Mouse (Mus musculus): ENCODE measurements around the gene Vps51. TPM values are rescaled to one million over a fixed set of nuclear protein-coding genes. Genes with fewer than 3 reads are reported as not detected.

Vps51 gene
- polyA plus RNA-seq, 1 experiment from 2014 or later, result 50.7 TPM

DNA sequence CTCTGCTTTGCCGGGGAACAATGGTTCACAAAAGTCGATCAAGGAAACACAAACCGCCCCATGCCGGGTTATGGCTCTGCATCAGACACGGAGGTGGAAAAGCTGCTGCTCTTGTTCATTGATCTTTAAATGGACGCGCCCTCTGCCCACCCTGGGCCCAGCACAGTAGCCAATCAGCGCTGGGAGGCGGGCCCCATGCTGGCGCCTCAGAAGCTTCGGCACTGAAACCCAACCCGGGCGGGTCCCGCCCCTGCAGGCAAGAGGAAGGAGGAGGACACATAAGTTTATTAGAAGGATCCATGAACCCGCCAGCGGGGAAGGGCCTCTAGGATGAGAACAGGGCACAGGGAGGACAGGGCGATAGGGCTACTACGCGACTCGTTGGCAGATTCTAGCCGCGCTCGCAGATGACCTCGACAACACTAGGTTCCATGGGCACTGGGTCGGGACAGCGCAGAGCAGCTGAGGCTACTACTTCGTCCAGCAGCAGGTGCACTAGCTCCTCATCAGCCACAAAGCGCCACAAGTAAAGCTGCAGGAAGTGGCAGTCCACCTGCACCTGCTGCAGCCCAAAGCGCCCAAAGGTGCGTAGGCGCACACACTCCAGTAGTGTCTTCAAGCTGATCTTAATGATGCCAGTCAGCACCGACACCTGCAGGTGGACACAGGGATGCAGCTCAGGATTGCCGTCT lies 9.2 kb downstream of the Vps51 start, which contains the start of gene Tm7sf2:
Tm7sf2 (minus strand) TSS at position 650 of the 692 bp plus-strand sequence.
- Histone ChIP-seq H3K4me3 (ENCODE audit: low read length) (peak within 1 kb of the TSS; percentile 54), H3K4me2 (ENCODE audit: low read depth, low read length) (peak within 1 kb of the TSS; percentile 95), H3K27ac (ENCODE audit: low read length) (peak within 1 kb of the TSS; percentile 38), H3K27me3 (ENCODE audit: control insufficient read depth, insufficient read depth, low read length) (no peaks in the 10 kb centered on the region), H3K36me3 (ENCODE audit: control insufficient read depth, insufficient read depth) (peaks cover 24% of the 10 kb centered on the region), H3K9ac (ENCODE audit: low read length) (peak within 1 kb of the TSS; percentile 73), H3K9me3 (replicated peaks; ENCODE audit: control insufficient read depth, low read length) (no peaks in the 10 kb centered on the region), H3K4me1 (ENCODE audit: control insufficient read depth, insufficient read depth, low read length) (peaks cover 16% of the 10 kb centered on the region)
- 9% methylated on average over 33 of the region's 33 CpGs for WGBS
- peak; percentile 92 for ATAC-seq (replicated peaks; ENCODE audit: extremely low read depth, insufficient read depth, low FRiP score)

DNA sequence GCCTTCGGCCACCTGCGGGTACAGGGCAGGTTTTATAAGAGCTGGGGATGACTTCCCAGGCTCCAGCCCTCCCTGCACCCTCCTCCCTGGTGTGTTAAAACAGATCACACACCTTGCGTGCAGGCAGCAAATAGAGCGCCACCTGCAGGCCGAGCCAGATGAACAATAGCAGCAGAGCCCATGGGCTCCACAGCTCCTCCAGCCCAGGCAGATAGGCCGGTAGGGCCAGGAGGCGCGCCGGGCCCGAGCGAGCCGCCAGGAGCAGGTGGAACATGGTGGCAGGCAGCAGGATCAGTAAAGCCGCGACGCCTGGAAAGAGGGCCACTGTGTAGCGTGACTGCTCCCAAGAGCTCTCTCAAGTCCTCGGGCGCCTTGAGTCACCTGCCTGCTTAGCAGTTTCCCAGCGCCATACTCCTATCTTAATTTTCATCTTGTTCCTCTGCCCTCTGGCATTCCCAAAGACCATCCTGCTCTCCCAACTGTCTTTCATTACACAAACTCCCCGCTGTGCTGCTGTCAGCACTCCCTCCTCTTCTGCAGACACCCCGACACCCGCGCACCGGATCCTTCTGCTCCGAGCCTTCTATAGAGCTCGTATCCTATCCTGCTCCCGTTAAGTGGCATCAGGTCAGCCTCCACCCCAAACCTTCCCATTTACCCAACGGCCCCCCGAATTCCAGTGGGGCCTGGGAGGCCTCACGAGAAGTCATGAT lies 9.9 kb downstream of the Vps51 start:
- peak; percentile 33 for ATAC-seq (replicated peaks; ENCODE audit: extremely low read depth, insufficient read depth, low FRiP score)
- WGBS, result under 1% methylated on average over 30 of the region's 30 CpGs
- H3K4me2 ChIP-seq (ENCODE audit: low read depth, low read length), result peak overlapping the region; percentile 95

DNA sequence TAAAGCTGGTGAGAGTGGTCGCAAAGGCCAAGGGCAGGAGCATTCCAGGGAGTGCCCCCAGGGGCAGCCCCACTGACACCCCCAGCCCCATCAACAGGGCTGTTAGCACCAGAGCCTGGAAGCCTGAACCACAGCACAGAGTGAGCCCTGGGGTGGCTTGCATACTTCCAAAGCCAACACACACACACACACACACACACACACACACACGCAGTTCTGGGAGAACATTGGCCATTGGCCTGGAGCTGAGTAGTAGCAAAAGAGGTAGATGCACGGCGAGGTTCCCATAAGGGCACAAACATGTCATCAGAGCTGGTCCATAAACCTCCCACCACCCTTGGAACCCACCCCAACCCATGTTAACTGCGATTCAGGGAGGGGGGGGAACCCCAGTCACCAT lies 10.5 kb downstream of the Vps51 start:
- H3K27ac ChIP-seq (ENCODE audit: low read length), result no peak overlapping the region
- peak overlapping the region; percentile 73 for H3K9ac ChIP-seq (ENCODE audit: low read length)
- peak overlapping the region; percentile 95 for H3K4me2 ChIP-seq (ENCODE audit: low read depth, low read length)
- H3K4me3 ChIP-seq (ENCODE audit: low read length), result peak overlapping the region; percentile 54
- H3K27me3 ChIP-seq (ENCODE audit: control insufficient read depth, insufficient read depth, low read length), result no peaks in the 10 kb centered on the region
- H3K36me3 ChIP-seq (ENCODE audit: control insufficient read depth, insufficient read depth), result peaks cover 21% of the 10 kb centered on the region
- ATAC-seq (replicated peaks; ENCODE audit: extremely low read depth, insufficient read depth, low FRiP score), result no peak
- peaks cover 25% of the 10 kb centered on the region for H3K4me1 ChIP-seq (ENCODE audit: control insufficient read depth, insufficient read depth, low read length)
- 24% methylated on average over 5 of the region's 5 CpGs for WGBS
- H3K9me3 ChIP-seq (replicated peaks; ENCODE audit: control insufficient read depth, low read length), result no peaks in the 10 kb centered on the region

More for the DNA sequence above, 9.9 kb downstream of the Vps51 start:
- no peaks in the 10 kb centered on the region for H3K9me3 ChIP-seq (replicated peaks; ENCODE audit: control insufficient read depth, low read length)
- peak overlapping the region; percentile 73 for H3K9ac ChIP-seq (ENCODE audit: low read length)
- peak overlapping the region; percentile 21 for H3K27ac ChIP-seq (ENCODE audit: low read length)
- H3K27me3 ChIP-seq (ENCODE audit: control insufficient read depth, insufficient read depth, low read length), result no peaks in the 10 kb centered on the region
- H3K4me1 ChIP-seq (ENCODE audit: control insufficient read depth, insufficient read depth, low read length), result peaks cover 23% of the 10 kb centered on the region
- H3K4me3 ChIP-seq (ENCODE audit: low read length), result peak overlapping the region; percentile 54
- H3K36me3 ChIP-seq (ENCODE audit: control insufficient read depth, insufficient read depth), result peaks cover 21% of the 10 kb centered on the region

DNA sequence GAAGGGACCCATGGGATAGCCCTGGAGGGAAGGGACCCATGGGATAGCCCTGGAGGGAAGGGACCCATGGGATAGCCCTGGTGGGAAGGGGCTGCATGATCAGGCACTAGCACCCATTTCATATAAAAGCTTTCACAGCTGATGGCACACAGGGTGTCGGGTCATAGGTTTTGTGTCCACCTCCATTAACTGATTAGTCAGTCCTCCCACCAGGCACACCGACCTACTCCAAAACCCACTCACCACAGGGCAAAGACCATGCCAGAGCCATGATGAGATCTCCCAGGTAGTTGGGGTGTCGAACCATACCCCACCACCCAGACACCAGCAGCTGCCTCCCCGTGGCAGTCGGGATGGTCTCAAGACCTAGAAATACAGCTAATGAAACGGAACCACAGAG lies 13.9 kb downstream of the Vps51 start:
- no peak overlapping the region for H3K4me3 ChIP-seq (ENCODE audit: low read length)
- WGBS, result 91% methylated on average over 6 of the region's 6 CpGs
- H3K27me3 ChIP-seq (ENCODE audit: control insufficient read depth, insufficient read depth, low read length), result no peaks in the 10 kb centered on the region
- H3K27ac ChIP-seq (ENCODE audit: low read length), result no peak overlapping the region
- H3K4me2 ChIP-seq (ENCODE audit: low read depth, low read length), result no peak overlapping the region
- peaks cover 11% of the 10 kb centered on the region; the same call in 1 of the 2 replicates for H3K36me3 ChIP-seq (ENCODE audit: control insufficient read depth, insufficient read depth)
- no peaks in the 10 kb centered on the region for H3K9me3 ChIP-seq (replicated peaks; ENCODE audit: control insufficient read depth, low read length)
- H3K4me1 ChIP-seq (ENCODE audit: control insufficient read depth, insufficient read depth, low read length), result peaks cover 33% of the 10 kb centered on the region
- ATAC-seq (replicated peaks; ENCODE audit: extremely low read depth, insufficient read depth, low FRiP score), result no peak
- no peak overlapping the region for H3K9ac ChIP-seq (ENCODE audit: low read length)

DNA sequence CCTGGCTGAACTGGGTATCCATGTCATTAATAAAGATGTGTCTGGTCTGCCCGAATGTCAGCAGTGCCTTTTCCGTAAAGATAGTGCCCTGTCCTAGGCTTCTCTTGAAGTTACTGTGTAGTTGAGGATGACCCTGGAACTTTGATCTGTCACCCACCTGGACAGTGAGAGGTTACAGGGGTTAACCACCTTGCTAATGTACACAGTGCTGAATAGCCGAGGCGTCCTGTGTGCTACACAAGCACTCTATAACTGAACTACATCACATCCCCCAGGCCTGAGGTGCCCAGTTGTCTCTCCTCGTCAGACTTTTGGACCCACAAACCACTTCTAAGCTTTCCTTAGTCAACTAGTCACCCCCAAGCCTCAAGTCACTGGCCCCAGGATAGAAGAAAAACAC lies 14.6 kb downstream of the Vps51 start:
- Histone ChIP-seq H3K9me3 (replicated peaks; ENCODE audit: control insufficient read depth, low read length) (no peaks in the 10 kb centered on the region), H3K27ac (ENCODE audit: low read length) (peak overlapping the region; percentile 78; the same call in 1 of the 2 replicates)
- 63% methylated on average over 5 of the region's 5 CpGs for WGBS

DNA sequence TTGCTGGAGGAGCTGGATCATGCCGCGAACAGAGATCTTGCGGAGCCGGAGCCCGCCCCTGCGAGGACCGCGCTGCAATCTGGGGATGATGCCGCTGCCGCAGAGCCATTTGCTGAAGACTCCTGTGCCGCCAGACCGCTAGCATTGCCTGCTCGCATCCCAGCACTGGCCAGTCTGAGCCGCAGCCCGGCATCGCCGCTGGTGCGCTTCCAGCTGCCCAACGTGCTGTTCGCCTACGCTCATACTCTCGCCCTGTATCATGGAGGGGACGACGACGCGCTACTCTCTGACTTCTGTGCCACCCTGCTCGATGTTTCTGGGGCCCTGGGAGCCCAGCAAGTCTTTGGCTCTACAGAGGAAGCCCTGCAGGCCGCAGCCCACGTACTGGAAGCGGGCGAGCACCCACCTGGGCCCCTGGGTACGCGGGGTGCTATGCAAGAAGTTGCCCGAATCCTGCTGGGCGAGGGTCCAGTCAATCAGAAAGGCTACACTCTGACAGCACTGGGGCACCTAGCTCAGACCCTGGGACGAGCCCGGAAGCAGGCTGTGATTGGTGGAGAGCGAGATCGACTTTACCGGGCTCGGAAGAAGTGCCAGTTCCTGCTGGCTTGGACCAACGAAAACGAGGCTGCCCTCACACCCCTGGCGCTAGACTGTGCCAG lies 15.3 kb downstream of the Vps51 start:
- peak overlapping the region; percentile 78 for H3K4me3 ChIP-seq (ENCODE audit: low read length)
- H3K9ac ChIP-seq (ENCODE audit: low read length), result peak overlapping the region; percentile 89
- peak overlapping the region; percentile 68 for H3K4me2 ChIP-seq (ENCODE audit: low read depth, low read length)
- peaks cover 27% of the 10 kb centered on the region for H3K4me1 ChIP-seq (ENCODE audit: control insufficient read depth, insufficient read depth, low read length)
- peak overlapping the region; percentile 78 for H3K27ac ChIP-seq (ENCODE audit: low read length)
- no peaks in the 10 kb centered on the region for H3K9me3 ChIP-seq (replicated peaks; ENCODE audit: control insufficient read depth, low read length)
- H3K27me3 ChIP-seq (ENCODE audit: control insufficient read depth, insufficient read depth, low read length), result no peaks in the 10 kb centered on the region
- WGBS, result under 1% methylated on average over 44 of the region's 44 CpGs
- peaks cover 11% of the 10 kb centered on the region; the same call in 1 of the 2 replicates for H3K36me3 ChIP-seq (ENCODE audit: control insufficient read depth, insufficient read depth)
- ATAC-seq (replicated peaks; ENCODE audit: extremely low read depth, insufficient read depth, low FRiP score), result no peak

More for the DNA sequence above, 14.6 kb downstream of the Vps51 start:
- no peaks in the 10 kb centered on the region for H3K27me3 ChIP-seq (ENCODE audit: control insufficient read depth, insufficient read depth, low read length)
- peaks cover 11% of the 10 kb centered on the region; the same call in 1 of the 2 replicates for H3K36me3 ChIP-seq (ENCODE audit: control insufficient read depth, insufficient read depth)
- peak overlapping the region; percentile 89 for H3K9ac ChIP-seq (ENCODE audit: low read length)
- peaks cover 30% of the 10 kb centered on the region for H3K4me1 ChIP-seq (ENCODE audit: control insufficient read depth, insufficient read depth, low read length)
- peak overlapping the region; percentile 78 for H3K4me3 ChIP-seq (ENCODE audit: low read length)
- ATAC-seq (replicated peaks; ENCODE audit: extremely low read depth, insufficient read depth, low FRiP score), result no peak
- H3K4me2 ChIP-seq (ENCODE audit: low read depth, low read length), result peak overlapping the region; percentile 68

DNA sequence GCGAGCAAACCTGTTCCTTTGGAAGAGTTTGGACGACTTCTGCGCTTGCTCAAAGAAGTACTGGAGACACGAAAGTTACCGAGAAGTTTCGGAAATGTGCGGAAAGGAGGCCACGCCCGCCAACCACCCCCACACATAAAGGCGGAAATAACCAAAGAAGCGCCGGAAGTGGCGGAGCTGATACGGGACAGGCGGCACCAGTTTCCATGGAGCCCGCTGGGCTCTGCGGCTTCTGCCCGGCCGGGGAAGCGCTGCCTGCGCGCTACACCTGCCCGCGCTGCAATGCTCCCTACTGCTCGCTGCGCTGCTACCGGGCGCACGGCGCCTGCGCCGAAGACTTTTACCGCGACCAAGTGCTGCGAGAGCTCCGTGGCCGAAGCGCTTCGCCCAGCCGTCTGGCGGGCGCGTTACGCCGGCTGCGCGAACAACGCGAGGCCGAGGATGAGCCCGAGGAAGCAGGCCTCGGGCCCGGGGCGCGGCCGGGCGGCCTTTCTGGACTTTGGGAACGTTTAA lies 16.0 kb downstream of the Vps51 start, which contains the start of gene Znhit2:
Znhit2 (plus strand) TSS at position 172 of the 513 bp plus-strand sequence.
- Histone ChIP-seq H3K9me3 (replicated peaks; ENCODE audit: control insufficient read depth, low read length) (no peaks in the 10 kb centered on the region), H3K36me3 (ENCODE audit: control insufficient read depth, insufficient read depth) (peaks cover 11% of the 10 kb centered on the region; the same call in 1 of the 2 replicates), H3K4me2 (ENCODE audit: low read depth, low read length) (peak within 1 kb of the TSS; percentile 68), H3K9ac (ENCODE audit: low read length) (peak within 1 kb of the TSS; percentile 89), H3K27me3 (ENCODE audit: control insufficient read depth, insufficient read depth, low read length) (no peaks in the 10 kb centered on the region), H3K4me1 (ENCODE audit: control insufficient read depth, insufficient read depth, low read length) (peaks cover 30% of the 10 kb centered on the region), H3K27ac (ENCODE audit: low read length) (peak within 1 kb of the TSS; percentile 78), H3K4me3 (ENCODE audit: low read length) (peak within 1 kb of the TSS; percentile 78)
- under 1% methylated on average over 58 of the region's 58 CpGs for WGBS
- peak; percentile 73 for ATAC-seq (replicated peaks; ENCODE audit: extremely low read depth, insufficient read depth, low FRiP score)

DNA sequence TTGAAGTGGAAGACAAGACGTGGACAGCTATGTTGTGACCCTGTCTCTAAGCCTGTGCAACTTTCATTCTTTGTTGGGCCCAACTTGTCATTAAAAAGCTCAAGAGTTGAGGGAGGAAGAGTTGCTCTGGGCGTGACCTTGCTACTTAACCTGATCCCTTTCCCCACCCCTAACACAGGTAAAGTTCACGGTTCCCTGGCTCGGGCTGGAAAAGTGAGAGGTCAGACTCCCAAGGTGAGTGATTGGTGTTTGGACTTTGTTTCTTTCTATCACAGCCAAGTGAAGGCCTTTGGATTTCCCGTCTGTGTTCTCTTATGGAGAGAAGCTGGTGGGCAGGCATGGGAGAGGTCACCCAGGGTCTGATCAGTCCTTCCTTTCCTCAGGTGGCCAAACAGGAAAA lies 18.1 kb downstream of the Vps51 start:
- WGBS, result 85% methylated on average over 5 of the region's 5 CpGs
- Histone ChIP-seq H3K9ac (ENCODE audit: low read length) (peak overlapping the region; percentile 94), H3K27me3 (ENCODE audit: control insufficient read depth, insufficient read depth, low read length) (no peaks in the 10 kb centered on the region), H3K27ac (ENCODE audit: low read length) (no peak overlapping the region), H3K9me3 (replicated peaks; ENCODE audit: control insufficient read depth, low read length) (no peaks in the 10 kb centered on the region), H3K4me3 (ENCODE audit: low read length) (peak overlapping the region; percentile 90), H3K4me2 (ENCODE audit: low read depth, low read length) (peak overlapping the region; percentile 88), H3K4me1 (ENCODE audit: control insufficient read depth, insufficient read depth, low read length) (peaks cover 30% of the 10 kb centered on the region), H3K36me3 (ENCODE audit: control insufficient read depth, insufficient read depth) (peaks cover 18% of the 10 kb centered on the region)
- ATAC-seq (replicated peaks; ENCODE audit: extremely low read depth, insufficient read depth, low FRiP score), result no peak
